Mouse (Mus musculus) kidney, adult 11 months (tissue): Measurements from ENCODE around the gene Ifi47.

ENCODE experiments used
- DNase-seq: peaks from one replicate; pipeline ENCODE4 v3.0.0; 2022

Ifi47 gene

GRCm38 (mm10) chr11:49090551-49090950, 14.2 kb downstream of the Ifi47 start:
- DNase-seq, result no peak

DNA sequence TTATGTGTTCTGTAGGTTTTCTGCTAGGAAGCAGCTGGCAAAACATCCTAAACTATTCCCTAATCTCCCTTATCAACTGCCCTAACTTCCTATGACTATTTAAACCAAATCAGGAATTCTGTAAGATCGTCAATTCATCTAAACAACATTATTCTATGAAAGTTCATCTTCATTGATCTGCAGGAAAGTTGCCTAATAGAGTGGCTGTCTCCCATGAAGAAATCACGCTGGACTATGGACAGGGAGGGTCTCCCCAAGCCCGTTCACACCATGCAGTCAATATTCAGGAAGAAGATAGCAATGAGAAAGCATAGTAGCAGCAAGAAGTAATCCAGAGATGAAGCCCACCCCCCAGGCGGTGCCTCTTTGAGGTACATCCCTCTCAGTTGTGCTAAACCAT, 14.8 kb downstream of the Ifi47 start:
- no peak for DNase-seq

DNA sequence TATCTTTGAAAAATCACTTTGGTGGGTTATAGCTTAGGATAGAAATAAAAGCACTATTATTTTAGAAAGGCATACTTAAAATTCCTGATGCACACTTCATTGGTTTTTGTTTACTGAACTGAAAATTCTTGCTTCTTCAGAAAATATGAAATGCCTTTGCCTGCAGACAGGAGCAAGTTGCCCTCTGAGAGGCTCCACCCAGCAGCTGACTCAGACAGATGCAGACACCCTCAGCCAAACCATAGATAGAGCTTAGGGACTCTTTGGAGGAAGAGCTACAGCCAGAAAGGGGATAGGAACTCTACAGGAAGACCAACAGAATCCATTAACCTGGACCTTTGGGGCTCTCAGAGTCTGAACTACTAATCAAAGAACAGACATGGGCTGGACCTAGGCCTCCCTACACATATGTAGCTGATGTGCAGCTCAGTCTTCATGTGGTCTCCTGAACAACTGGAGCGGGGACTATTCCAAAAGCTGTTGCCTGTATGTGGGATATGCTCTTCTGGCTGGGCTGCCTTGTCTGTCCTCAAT, 15.7 kb downstream of the Ifi47 start:
- DNase-seq, result no peak

DNA sequence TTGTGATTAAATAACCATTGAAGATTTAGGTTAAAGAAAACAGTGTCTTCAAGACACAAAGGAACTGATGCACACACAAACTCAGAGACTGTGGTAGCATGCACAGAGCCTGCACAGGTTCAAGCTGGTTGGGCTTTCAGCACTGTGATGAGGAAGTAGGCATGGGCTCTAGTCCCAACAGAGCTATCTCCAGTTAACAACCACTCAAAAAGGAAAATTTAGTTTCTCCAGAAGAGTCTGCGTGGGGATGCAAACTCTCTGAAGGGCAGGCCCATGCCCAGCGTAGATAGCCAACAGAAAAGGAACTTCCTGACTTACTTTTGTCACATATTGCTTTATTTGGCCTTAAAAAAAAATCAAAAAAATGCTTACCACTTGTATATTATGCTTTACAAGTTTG, 16.4 kb downstream of the Ifi47 start:
- DNase-seq, result no peak

DNA sequence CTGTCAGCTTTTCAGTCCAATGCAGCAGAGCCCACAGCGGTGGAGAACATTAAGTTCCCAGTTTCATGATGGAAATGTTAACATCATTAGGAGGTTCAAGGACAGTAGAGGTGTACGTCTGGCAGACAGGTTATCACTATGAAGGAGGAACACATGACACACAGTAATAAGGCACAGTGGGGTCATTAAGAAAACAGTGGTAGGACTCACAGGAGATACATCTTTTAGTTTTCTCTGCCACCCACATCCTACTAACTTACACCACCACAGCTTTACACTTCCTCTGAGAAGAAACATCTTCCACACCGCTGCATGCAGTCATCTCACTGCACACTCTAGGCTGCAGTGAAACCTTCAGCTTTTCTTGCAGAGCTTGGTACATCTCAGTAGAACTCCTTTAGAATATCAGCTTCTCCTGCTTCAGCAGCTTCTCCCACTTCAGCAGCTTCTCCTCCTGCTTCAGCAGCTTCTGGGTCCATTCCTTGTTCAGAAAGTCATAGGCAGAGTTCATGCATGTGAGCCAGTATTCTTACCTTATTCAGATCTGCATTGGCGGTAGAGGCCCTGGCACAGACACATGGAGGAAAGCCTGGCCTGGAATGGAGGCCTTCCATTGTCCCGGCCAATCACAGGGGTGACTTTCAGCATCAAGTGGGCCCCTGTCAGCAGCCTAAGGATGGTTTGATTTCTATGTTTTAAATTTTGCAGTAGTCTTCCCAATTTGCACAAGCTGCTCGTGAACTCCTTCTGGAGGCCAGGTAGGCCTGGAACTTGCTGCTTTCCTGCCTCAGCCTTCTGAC, 17.7 kb downstream of the Ifi47 start:
- DNase-seq, result no peak

DNA sequence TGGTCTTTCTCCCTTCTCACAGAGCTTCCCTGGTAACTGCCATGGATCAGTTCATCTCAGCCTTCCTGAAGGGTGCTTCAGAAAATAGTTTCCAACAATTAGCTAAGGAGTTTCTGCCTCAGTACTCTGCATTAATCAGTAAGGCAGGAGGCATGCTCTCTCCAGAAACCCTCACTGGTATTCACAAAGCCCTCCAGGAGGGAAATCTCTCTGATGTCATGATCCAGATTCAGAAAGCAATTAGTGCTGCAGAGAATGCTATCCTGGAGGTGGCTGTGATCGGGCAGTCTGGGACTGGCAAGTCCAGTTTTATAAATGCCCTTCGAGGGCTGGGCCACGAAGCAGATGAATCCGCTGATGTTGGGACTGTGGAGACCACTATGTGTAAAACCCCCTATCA, 19.0 kb downstream of the Ifi47 start:
- DNase-seq, result no peak

DNA sequence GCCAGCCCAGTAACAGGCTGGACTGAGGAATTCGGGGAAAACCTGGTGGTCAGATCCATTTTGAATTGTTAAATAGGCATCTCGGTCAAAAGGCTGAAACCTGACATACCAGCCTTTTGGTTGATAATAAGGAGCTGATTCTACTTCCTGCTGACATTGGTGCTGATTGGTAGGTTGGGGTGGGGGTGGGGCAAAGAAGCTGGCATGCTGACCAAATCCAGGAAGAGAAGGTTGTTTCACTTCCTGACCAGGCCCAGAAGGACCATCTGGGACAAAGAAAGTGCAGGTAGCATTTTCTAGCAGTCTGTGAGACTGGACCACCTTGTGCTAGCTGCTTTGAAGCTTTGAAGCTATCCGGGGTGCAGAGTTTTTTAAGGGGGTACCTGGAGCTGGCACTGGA, 24.0 kb downstream of the Ifi47 start:
- DNase-seq, result no peak

DNA sequence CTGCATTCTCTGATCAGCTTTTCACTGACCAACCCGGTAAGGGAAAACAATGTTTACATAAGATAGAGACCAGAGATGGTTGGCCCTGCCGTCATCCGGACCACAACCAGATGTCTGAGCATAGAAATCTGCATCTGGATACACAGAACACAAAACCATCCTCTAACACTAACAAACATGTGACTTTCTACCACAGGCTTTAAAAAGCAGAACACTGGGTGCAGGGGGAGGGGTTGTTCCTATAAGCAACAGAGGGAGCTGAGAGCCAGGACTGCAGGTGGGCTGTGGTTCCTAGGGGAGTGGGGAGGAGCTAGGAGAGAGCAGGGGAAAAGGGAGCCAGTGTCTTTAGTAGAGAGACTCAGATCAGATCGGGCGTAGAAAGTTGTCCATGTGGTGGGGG, 25.1 kb downstream of the Ifi47 start:
- DNase-seq, result no peak

GRCm38 (mm10) chr11:49103047-49103693, 26.8 kb downstream of the Ifi47 start:
- DNase-seq, result peak; percentile 61

DNA sequence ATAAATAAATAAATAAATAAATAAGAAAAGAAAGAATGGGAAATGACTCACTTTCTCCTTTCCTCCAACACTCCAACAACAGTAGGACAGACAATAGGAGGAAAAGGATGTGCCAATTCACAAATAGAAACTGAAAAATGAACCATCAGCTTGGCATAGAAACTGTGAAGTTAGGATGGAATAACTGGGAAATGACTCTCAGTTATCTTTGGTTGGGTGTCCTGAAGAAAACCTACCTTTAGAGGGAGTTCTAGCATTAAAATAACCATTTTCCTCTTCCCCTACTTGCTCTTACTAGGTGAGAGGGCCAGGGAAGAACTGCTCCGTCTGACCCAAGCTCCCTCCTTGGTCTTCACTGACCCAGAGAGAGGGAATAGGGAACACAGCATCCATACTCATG, 29.4 kb downstream of the Ifi47 start:
- no peak for DNase-seq

DNA sequence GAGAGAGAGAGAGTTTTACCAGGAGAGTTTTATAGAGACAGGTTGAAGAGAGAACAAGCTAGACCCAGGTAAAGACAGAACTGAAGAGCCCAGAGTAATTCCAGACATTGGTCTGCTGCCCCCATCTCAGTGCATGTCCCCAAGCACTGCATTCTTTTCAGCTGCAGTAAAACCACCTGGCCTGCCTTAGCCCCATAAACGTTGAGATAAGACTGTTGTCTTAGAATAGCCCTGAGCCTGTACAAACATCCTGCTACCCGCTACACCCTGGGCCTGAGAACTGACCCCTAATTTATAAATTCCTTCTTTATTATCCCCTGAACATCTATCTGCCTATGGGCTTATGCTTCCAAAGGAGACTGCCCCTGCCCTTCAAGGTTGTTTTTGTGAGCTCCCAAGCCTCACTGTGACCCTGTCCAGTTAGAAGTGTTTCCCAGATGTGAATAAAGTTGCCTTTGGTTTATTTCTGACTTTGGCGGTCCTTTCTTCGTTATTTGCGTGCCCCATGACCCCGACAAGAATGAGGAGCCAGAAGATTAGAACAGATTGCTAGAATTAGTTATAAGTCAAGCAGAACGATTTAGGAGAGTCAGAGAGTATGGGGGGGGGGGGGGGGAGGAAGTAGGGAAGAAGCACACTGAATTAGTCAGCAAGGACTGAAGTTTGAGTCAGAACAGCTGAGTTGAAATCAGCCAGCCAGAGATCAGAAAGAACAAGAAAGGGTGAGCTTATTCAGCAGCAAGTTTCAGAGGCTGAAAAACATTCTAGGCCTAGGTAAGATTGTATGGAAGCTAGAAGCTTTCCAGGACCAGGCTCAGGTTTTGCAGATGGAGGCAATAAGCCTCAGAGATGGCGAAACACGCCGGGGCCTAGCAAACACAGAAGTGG, 31.5 kb downstream of the Ifi47 start:
- DNase-seq, result no peak

DNA sequence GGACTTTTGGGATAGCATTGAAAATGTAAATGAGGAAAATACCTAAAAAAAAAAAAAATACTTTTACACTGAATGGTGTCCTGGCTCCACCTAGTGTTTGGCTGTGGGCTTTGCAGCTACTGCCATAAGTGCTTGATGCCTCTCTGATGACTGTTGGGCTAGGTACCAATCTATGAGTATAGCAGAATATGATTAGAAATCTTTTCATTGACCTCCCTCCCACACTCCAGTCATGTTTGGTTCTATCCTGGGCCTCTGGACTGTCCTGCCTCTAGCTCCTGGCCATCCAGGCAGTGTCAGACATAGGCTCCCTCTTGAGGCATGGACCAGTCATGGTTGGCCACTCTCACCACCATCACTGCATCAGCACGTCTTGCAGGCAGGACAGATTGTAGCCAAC, 32.4 kb downstream of the Ifi47 start:
- no peak for DNase-seq

DNA sequence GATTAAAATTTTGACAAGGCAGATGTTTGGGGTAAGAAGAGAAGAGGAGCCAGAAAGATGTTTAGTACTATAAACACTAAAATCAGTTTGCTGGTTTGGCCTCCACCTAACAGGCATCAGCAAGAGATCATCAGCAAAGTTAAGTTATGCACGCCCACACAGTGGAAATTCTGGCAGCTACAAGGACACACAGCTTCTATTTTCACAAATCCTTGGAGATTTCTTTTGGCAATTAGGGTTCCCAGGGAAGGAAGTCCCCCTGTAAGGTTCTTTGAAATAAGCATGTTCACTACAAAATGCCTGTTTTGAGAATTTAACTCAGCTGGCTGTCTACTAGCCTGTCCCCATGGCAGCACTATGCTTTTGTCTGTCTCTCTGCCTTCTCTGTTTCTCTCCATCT, 34.6 kb downstream of the Ifi47 start:
- DNase-seq, result no peak

- no peak for DNase-seq
Measured at GRCm38 (mm10) chr11:49112624-49113219, 36.3 kb downstream of the Ifi47 start.

DNA sequence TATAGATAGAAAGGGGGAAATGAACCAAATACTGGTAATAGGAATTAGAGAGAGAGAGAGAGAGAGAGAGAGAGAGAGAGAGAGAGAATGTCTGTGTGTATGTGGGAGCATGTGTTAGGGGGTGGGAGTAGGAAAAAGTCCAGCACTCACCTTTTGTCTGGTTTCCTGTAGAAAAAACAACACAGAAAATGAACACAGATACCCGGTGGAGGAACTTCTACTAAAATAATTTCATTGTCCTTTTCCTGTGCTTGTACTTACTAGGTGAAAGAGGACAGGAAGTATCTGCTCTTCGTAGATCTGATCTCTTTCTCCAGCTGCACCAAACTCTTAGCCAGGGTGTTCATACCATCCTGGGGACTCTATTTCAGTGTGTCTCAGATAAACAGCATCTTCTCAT, 37.8 kb downstream of the Ifi47 start:
- DNase-seq, result no peak

DNA sequence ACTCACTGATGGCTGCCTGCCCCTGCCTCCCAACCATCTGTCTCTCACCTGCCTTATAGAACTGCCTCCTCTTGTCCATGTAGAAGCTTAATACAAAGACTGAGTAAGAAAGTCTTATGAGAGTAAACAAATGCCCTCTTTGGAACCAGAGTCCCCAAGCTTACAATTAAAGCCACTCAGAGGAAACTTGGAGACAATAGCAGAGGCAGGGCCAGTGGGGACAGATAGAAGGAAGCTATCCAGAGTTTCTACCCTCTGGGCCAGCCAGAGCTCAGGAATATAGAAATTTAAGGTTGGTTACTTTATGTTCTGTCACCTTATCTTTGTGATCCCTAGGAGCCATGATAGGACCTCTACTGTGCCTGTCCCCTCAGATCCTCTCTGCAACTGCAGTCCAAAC, 38.4 kb downstream of the Ifi47 start, which contains the start of gene Olfr1396:
TSS of gene Olfr1396 (minus strand) at position 101 of the 400 bp plus-strand sequence.
- no peak for DNase-seq

DNA sequence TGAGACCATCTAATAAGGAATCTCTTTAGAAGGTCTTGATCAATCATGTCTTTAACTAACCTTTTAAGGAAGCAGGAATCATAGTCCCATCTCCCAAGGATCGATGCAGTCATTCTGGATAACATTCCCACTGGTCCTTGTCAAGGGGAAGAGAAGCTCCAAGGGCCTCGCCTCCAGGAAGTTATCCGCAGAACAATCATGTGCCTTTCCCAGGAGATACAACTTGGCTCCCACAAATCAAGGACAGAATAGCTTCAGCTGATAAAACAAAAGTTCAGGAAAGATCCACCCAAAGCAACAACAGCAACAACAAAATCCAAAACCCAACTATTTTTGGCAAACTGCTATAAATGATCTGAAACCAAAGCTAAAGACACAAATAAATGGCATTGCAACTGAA, 43.2 kb downstream of the Ifi47 start:
- no peak for DNase-seq

DNA sequence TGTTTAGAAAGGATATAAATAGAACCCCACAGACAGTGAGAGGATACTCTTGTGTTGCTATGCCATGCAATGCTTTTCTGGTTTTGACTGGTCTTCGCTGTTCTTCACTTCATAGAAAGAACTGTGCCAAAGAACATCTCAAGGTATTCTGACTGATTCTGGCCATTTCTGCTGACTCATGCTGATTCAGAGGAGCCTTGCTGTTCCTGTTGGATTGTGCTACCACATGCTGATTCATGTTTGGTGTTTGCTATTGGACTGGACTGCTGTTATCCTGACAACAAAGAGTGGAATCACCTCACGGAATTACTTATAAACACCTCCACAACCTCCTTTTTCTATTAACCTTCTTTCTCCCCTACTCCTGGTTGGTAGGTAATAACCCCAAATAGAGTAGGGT, 47.8 kb downstream of the Ifi47 start:
- DNase-seq, result no peak

- DNase-seq, result no peak
Measured at GRCm38 (mm10) chr11:49141974-49142373, 65.6 kb downstream of the Ifi47 start, which contains the start of gene Olfr1395. TSS of gene Olfr1395 (plus strand) at chr11:49142274.
